ENCODE assay signal across 8 mouse cellular contexts in the genomic region with DNA sequence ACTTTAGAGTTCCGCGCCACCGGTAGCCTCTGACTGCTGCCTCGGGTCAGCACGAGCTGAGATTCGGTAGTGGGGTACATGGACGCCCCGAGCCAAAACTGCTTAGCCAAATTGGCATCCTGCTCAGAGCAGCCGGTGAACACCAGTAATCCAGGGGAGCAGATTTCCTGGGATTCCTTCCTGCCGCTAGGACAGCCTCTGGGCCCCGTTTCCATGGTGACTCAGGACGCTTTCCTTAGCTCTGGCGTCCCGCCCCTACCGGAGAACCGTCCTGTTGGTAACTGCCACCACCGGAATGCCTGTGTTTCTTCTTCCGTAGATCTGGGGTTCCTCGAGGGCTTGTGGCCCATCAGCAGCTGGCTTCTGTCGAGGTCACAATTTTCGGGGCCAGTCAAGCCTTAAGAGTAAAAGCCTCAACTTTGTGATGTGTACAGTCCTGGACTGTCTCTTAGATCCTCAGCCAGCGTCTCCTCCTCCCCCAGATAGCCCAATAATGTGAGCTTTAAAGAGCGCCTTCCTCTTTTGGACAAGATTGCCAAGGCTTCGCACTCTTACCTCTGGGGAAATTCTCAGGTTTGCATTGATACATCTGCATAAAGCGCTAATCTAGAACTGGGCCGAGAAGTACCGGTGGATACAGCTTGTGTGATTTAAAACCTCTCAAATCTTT. TPM values are rescaled to one million over a fixed set of nuclear protein-coding genes. Genes with fewer than 3 reads are reported as not detected.
DNase-seq lines count a peak whose midpoint lies in the region; ATAC-seq and TF ChIP-seq lines count a peak whose summit lies in the region.

A gene (minus strand): TSS at position 323 of the 670 bp plus-strand sequence.

- peak within 1 kb of the TSS; percentile 31 for H3K4me3 ChIP-seq in C2C12 (ENCODE audit: insufficient read depth, poor library complexity, severe bottlenecking)
- peak within 1 kb of the TSS; percentile 26 for H3K4me3 ChIP-seq in embryonic facial prominence, embryonic 12.5 days
- H3K4me3 ChIP-seq in lung, embryonic 14.5 days (ENCODE audit: low read depth, low read length): peak within 1 kb of the TSS; percentile 56

- no peaks in the 10 kb centered on the region for H3K79me3 ChIP-seq in C2C12 (ENCODE audit: low read depth)

- H3K4me1 ChIP-seq in embryonic facial prominence, embryonic 12.5 days: peaks cover 7% of the 10 kb centered on the region; the same call in 1 of the 2 replicates
- no peaks in the 10 kb centered on the region; the same call in 1 of the 2 replicates for H3K4me1 ChIP-seq in lung, embryonic 14.5 days (ENCODE audit: insufficient read depth)

- 8% methylated on average over 27 of the region's 27 CpGs for WGBS in embryonic facial prominence, embryonic 12.5 days
- 9% methylated on average over 27 of the region's 27 CpGs for WGBS in lung, embryonic 14.5 days

- TF ChIP-seq CTCF in C2C12 (IDR thresholded peaks at IDR 0.05; ENCODE audit: control insufficient read depth, insufficient read depth, insufficient read length): no peak
- TF ChIP-seq CTCF in lung, embryonic 14.5 days (IDR thresholded peaks at IDR 0.05; ENCODE audit: low read depth): peak; percentile 27; the same call in 1 of the 2 replicates

- H3K27ac ChIP-seq in embryonic facial prominence, embryonic 12.5 days: no peak within 1 kb of the TSS
- no peak within 1 kb of the TSS for H3K27ac ChIP-seq in lung, embryonic 14.5 days (ENCODE audit: low read depth)

- peak within 1 kb of the TSS; percentile 100 for H3K4me2 ChIP-seq in embryonic facial prominence, embryonic 12.5 days (replicated peaks)
- peak within 1 kb of the TSS; percentile 99 for H3K4me2 ChIP-seq in lung, embryonic 14.5 days

- H3K36me3 ChIP-seq in C2C12 (ENCODE audit: control insufficient read depth, insufficient read depth): no peaks in the 10 kb centered on the region
- H3K36me3 ChIP-seq in embryonic facial prominence, embryonic 12.5 days: no peaks in the 10 kb centered on the region
- H3K36me3 ChIP-seq in lung, embryonic 14.5 days (ENCODE audit: insufficient read depth): no peaks in the 10 kb centered on the region

- peak; percentile 61 for DNase-seq in adrenal gland, adult 8-10 months
- DNase-seq in heart, postnatal 10 days: peak; percentile 45 to 54
- peak; percentile 63 for DNase-seq in kidney, postnatal 14 days
- peak; percentile 87 for DNase-seq in lung, embryonic 14.5 days
- DNase-seq in ovary, postnatal 14 days (ENCODE audit: low spot score): peak; percentile 38
- no peak for DNase-seq in MN1 (ENCODE audit: low spot score)

- intact Hi-C loops in heart, postnatal 10 days (cut with DNase I): no loop called here

- no peak within 1 kb of the TSS for H3K9ac ChIP-seq in embryonic facial prominence, embryonic 12.5 days
- H3K9ac ChIP-seq in lung, embryonic 14.5 days: no peak within 1 kb of the TSS; the same call in 1 of the 2 replicates

- no peaks in the 10 kb centered on the region for H3K79me2 ChIP-seq in C2C12 (ENCODE audit: control insufficient read depth, insufficient read depth)

- H3K27me3 ChIP-seq in C2C12 (ENCODE audit: control insufficient read depth, insufficient read depth, insufficient read length): no peaks in the 10 kb centered on the region
- peaks cover 5% of the 10 kb centered on the region for H3K27me3 ChIP-seq in embryonic facial prominence, embryonic 12.5 days
- H3K27me3 ChIP-seq in lung, embryonic 14.5 days (ENCODE audit: insufficient read depth, low read length): peaks cover 8% of the 10 kb centered on the region; the same call in 1 of the 2 replicates

- peak within 1 kb of the TSS; percentile 42 for H3ac ChIP-seq in C2C12 (ENCODE audit: control insufficient read depth, insufficient read length, low read depth)

- ATAC-seq in embryonic facial prominence, embryonic 12.5 days (ENCODE audit: insufficient number of reproducible peaks, insufficient read depth, low FRiP score, low TSS enrichment): no peak
- peak; percentile 72 for ATAC-seq in lung, embryonic 14.5 days (ENCODE audit: insufficient read depth)

- no peaks in the 10 kb centered on the region for H3K9me3 ChIP-seq in embryonic facial prominence, embryonic 12.5 days
- no peaks in the 10 kb centered on the region for H3K9me3 ChIP-seq in lung, embryonic 14.5 days (ENCODE audit: low read depth, low read length)

TF ChIP-seq in C2C12, 6 proteins besides CTCF, POLR2A, EP300 and RAD21:
- no peak for TF ChIP-seq MYOG (IDR thresholded peaks at IDR 0.05; ENCODE audit: control insufficient read depth, extremely low read depth, insufficient read length)
- TF ChIP-seq MYOD1 (IDR thresholded peaks at IDR 0.05; ENCODE audit: control insufficient read depth, insufficient read length, low read depth): no peak
- no peak for TF ChIP-seq FOSL1 (IDR thresholded peaks at IDR 0.05; ENCODE audit: insufficient read depth, low read length, poor library complexity, severe bottlenecking)
- no peak for TF ChIP-seq CEBPB (IDR thresholded peaks at IDR 0.05; ENCODE audit: low read depth)
- TF ChIP-seq MAX (IDR thresholded peaks at IDR 0.05): no peak
- TF ChIP-seq USF1 (IDR thresholded peaks at IDR 0.05; ENCODE audit: low read depth): no peak
TF ChIP-seq in C2C12: peak in this region for 0.

RNA-seq across cellular contexts. Expression of the gene that starts here (rescaled TPM):
- polyA plus RNA-seq in C2C12 (2012; fragmentation: generic; extraction: Trizol): 2.0 TPM
- total RNA-seq in adrenal gland, adult 8-10 months (2022): under 1 TPM in 2 of 4 experiments, not detected in 2; 0.49 to 0.70 TPM
- polyA plus RNA-seq in embryonic facial prominence, embryonic 12.5 days (2016; fragmentation: Nextera tagmentation; extraction: Ambion mirVana): 0.17 TPM in 1 of 2 replicates, not detected in the other
- total RNA-seq in heart, postnatal 10 days (2021): not detected
- polyA plus RNA-seq in lung, embryonic 14.5 days (2014; fragmentation: Nextera tagmentation; extraction: Ambion mirVana): 0.58 TPM in 1 of 2 replicates, not detected in the other

Comparison
In these comparisons a context has a peak if more than half of its experiments do, and no peak if none do; other contexts are left out.
1. Peak in DNase-seq in adrenal gland, adult 8-10 months; RNA of the gene not detected or under 1 TPM.
2. Peak in DNase-seq in heart, postnatal 10 days; RNA of the gene not detected or under 1 TPM.
3. Peak in DNase-seq, ATAC-seq, H3K4me3 ChIP-seq and H3K4me2 ChIP-seq in lung, embryonic 14.5 days; RNA of the gene not detected or under 1 TPM.